Mouse (Mus musculus) liver, embryonic 14.5 days (tissue): Measurements from ENCODE around the gene Ppa1.

Experiments
- CTCF ChIP-seq: IDR thresholded peaks from 2 replicates; pipeline ENCODE4 v1.5.1; 2016; ENCODE audit warnings: antibody characterized with exemption, low read depth, control low read depth
- EP300 ChIP-seq: IDR thresholded peaks from 2 replicates; pipeline ENCODE4 v1.6.1; 2016; ENCODE audit warnings: antibody characterized with exemption, low read depth

GRCm38 (mm10) chr10:61610650-61611235, 37.6 kb upstream of the Ppa1 start:
- peak; percentile 46; the same call in 1 of the 2 replicates for TF ChIP-seq CTCF
- TF ChIP-seq EP300 = no peak
